Mouse (Mus musculus) fibroblast of lung, adult 2 months (primary cell): Measurements from ENCODE around the gene Tmpo.

Experiments
- DNase-seq: peaks from one replicate; pipeline ENCODE4 v3.0.0-alpha.2; 2011; ENCODE audit warnings: low read depth

Tmpo gene

DNA sequence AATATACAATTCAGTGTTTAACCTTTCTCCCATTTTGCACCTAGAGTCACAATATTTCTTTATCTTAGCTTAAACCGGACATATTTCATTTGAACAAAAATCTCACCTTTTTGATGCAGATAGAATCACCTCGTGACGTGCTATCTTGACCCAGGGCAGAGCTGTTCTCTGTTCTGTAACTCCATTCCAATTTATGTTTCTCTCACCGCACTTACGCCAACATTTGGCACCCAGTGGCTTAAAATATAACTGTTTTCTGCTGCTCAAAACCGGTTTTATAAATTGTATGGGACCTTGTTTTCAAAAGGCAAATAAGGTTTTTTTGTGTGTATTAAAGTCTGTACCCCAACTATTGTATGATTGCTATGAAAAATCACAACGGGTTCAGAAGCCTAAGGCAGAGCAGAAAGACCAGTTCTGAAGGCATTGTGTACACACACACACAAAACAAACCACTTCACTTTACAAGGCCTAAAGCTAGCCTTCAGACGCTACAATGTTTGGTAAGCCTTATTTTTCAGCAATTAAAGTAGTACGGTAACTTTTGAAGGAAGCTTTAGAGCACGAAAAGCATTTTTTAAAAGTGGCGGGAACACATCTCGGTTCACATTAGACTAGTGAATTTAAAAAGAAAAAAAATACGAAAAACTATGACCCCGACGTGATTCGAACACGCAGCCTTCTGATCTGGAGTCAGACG lies at the start of gene Tmpo:
Gene Tmpo (minus strand): TSS at position 555 of the 700 bp plus-strand sequence.
- DNase-seq: no peak

DNA sequence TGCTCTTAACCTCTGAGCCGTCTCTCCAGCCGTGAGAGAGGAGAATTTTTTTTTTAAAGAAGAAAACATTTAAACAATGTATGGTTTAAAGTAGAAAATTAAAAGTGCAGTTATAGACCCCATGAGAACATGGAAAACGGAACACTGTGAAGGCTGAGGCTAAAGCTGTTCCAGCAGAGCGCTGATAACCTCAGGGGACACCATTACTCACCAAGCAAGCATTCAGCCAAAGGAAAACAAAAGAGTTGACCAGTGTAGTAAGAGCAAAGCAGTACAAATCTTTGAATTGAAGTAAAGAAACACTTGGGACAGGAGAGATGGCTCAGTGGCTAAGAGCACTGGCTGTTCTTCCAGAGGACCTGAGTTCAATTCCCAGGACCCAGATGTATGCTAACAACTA lies 49.3 kb upstream of the Tmpo start:
- DNase-seq: no peak

DNA sequence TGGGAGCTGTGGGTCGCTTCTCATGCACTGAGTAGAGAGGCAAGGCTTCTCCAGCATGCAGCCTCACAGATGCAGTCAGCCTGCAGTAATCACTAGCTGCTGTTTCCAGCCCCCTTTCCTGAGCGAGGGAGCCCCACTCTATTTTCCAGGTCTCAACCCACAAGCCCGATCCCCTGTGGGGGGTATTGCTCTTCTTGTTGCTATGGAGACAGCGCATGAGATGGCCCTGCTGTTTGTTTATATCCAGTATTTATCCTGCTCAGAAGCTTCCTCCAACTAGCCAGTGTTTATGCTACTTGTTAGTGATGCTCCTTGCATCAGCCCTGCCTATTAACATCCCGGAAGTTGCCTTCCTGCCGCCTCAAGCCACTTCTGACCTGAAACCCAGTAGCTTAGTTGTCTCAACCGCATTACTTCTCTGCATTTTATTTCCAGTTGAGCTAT lies 48.4 kb upstream of the Tmpo start:
- no peak for DNase-seq

DNA sequence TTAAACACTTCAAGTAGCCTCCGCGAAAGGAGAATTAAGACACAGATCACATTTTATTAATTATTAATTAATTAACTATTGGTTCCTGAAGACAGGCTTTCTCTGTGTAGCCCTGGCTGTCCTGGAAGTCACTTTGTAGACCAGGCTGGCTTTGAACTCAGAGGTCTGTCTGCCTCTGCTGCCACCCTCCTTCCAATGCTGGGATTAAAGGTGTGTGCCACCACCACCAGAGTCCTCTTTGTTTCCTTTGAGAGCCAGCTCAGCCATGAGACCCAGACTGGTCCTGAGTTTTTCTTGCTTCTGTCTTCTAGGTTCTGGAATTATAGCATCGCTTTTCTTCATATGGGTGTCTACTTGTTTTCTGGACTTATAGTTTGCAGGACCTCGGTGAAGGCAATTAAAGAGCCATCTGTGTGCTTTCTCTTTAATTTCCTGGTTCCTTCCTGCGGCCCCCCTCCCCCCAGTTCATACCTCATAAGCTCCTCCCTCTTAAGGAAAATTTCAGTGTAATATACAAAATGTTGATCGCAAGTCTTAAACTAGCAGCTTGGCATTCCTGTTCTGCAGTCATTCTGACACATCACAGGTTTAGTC lies 47.9 kb upstream of the Tmpo start:
- no peak for DNase-seq

DNA sequence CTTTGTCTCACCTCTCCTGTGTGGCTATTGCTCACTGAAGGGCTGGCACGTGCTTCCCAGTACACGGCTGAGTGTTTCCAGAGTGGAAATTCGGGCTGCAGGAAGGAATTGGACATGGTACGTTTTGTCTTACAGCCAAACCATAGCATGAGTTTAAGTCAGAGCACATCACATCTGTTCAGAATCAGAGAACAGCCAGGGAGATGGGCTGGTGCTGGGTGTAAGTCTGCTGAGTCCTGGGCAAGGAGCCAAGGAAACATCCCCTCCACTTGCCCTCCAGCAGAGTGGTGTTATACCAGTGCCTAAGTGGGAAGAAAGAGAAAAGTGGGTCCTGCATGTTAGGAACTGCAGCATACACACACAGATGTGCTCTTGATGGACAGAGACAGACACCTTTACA lies 45.9 kb upstream of the Tmpo start:
- no peak for DNase-seq

DNA sequence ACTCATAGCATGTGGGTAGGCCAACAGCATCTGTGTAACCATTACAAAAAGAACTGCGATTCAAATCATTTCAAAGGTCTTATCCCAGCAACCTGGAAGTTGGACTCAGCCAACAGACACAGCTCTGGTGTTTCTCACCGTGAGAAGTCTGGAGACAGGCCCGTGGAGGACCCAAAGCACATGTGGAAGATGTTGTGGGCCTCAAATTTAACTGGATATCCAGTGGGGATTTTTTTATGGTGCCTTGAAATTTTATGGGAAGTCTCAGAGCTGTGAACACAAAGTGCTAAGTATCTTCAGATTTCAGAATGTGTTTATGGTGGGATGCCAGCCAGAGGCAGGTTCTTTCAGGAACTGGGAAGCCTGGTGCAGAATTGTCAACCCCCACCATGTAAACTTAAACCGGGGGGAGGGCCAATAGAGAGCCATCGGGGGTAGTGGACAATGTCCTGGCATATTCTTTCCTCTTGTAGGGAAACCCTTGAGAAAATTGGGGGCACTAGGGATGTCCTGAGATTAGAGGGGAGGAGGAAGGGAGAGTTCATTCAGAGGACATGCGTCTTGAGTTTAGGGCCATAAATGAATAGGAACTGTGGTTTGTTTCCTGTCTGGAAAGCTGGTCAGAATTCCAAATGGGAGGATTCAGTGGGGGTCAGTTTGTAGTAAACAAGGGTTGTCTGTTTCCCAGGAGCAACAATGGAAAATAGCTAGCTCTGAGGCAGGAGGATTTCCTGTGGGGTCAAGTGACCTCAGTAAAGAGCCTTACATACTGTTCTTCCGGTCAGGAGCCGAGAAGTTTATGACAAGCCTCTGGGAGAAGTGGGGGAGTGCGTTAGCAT lies 41.5 kb upstream of the Tmpo start:
- DNase-seq: no peak

DNA sequence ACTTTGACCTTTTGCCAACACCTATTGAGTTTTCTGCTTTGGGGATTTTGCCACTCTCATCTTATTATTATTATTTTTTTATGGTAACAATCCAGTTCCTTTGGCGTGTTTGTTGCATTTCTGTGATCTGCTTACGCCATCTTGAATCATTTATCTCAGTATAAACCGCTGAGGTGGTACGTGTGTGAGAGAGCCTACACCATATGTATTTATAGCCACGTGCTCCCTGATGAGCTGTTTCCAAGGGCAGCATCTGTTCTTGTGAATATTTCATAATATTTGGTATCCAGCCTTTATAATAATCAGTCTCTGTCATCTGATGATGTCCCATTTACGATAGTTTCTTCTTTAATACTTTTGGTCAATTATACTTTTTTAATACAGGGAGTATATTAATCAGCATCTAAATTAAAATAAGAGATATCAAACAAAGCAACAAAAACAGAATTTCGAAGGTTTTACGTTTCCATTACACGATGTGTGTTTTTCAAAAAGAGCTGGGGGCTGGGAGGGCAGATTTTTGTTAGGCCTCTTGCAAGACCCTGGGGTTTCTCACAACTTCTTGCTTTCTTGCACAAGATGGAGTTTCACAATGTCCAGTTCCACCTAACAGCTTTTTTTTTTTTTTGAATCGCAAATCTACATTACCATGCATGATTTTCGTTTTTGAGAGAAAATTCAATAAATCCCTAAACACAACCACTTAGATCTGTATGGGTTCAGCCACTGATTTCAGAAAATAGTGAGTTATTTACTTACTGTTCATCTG lies 28.0 kb upstream of the Tmpo start:
- no peak for DNase-seq

DNA sequence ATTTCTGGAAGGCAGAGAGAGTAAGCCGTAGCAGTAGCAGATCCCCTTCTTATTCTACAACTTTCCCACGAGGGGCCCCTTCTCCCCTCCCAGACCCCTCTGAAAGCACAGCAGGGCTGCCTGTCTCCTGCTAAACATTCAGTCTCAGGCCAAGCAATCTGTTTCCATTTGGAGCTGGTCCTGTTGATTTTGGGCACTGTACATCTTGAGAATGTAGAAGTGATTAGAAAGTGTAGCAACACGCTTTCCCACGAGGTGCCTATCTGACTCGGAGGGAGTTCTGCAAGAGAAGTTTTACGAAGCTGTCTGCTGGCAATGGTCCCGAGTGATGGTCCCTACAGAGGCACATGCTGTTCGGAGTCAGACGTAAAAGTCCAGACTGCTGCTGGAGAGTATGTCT lies 27.3 kb upstream of the Tmpo start:
- DNase-seq: peak; percentile 41

DNA sequence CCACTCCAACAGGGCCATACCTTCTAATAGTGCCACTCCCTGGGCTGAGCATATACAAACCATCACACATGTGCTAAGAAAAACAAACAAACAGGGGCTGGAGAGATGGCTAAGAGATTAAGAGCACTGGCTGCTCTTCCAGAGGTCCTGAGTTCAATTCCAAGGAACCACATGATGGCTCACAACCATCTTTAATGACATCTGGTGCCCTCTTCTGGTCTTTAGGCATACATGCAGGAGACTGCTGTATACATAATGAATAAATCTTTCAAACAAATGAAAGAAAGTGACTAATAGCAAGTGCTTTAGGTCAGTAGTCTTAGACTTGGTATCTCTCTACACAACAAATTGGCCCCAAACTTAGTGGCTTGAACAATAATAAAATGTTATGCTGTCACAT lies 26.2 kb upstream of the Tmpo start:
- no peak for DNase-seq

DNA sequence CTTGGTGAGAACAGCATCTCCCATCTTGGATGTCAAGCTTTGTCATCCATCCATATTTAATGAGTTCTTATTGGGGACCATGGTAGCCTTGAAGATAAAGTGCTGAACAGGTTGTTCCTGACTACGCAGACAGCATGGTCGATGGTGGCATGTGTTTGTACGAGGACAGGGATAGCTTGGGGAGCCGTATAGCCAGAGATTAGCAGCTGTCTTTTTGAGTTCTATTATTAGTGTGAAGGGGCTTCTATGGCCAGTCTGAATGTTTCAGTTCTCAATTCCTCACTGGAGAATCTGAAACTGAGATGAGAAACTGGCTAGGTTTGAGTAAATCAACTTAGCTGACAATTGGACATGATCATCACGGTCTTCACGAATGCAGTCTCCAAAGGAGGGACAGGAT lies 24.5 kb upstream of the Tmpo start:
- no peak for DNase-seq

DNA sequence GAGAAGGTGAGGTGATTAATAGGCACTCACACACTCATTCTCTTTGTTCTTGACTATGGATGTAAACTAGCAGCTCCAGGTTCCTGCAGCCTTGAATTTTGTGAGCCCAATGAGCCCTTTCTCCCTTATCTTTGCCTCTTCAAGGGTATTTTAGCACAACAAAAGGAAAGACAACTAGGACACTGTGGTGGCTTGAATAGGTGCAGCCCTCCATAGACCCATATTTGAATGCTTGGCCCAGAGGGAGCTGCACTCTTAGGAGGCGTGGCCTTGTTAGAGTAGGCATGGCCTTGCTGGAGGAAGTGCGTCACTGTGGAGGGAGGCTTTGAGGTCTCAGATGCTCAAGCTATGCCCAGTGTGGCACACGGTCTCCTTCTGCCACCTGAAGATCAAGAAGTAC lies 19.5 kb upstream of the Tmpo start:
- no peak for DNase-seq

DNA sequence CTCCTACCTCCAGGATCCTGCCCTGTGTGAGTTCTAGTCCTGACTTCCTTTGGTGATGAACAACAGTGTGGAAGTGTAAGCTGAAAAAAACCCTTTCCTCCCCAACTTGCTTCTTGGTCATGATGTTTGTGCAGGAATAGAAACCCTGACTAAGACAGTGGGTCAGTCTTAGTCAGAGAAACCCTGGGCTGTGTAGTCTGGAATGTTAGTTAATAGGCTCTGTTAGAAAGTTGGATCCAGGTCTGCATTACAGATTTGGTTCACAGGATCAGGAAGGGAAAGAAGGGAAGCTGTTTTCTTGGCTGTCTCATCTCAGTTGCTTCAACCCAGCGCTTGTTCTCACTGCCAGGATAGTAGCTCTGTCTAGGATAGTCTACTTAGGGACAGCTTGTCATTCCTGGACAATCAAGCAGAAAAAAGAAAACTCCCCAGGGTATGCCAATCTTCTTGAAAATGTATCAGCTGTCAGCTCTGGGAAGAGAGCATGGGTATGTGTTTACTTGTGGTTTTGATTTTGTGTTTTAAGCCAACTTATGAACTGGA lies 18.2 kb upstream of the Tmpo start:
- DNase-seq: peak; percentile 85

DNA sequence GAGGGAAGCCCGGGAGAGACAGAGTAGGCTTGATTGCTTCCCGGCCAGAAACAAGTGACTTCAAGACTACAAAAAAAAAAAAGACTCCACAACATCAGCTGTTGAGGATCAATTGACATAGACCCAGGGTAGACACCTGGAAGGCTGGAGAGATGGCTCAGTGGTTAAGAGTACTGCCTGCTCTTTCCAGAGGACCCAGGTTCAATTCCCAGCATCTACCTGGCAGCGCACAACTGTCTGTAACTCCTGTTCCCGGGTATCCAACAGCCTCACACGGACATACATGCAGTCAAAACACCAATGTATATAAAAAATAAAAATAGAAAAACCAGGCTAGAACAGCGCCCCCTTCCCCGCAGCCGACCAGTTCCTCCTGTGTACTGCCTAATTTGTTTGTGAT lies 16.6 kb upstream of the Tmpo start:
- no peak for DNase-seq

DNA sequence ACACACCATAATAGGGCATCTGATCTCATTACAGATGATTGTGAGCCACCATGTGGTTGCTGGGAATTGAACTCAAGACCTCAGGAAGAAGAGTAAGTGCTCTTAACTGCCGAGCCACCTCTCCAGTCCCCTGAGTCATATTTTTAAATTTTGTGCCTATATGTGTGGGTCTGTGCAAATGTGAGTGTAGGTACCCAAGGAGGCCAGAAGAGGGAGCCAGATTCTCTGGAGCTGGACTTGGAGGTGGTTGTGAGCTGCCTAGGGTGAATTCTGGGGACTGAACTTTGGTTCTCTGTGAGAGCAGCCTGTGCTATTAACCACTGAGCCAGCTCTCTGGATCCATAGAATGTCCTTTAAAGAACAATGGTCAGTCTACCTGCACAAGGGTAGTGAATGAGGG lies 15.7 kb upstream of the Tmpo start:
- DNase-seq: no peak

DNA sequence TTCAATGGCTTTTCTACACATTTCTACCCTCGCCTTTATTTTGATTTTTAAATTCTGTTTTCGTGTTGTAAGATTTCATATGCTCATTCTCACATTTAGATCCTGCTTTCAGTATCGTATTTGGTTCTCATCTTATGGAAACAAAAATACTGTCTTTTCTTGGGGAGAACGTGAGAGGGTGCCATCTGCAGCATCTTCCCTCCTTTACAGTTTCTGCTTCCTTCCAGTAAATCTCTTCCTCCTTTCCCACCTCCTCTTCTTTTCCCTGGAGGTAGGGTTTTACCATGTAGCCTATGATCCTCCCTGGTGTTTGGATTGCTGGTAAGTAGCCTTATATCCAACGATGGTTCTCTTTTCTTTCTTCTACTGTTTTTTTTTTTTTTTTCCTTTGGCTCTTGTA lies 14.6 kb upstream of the Tmpo start:
- no peak for DNase-seq

DNA sequence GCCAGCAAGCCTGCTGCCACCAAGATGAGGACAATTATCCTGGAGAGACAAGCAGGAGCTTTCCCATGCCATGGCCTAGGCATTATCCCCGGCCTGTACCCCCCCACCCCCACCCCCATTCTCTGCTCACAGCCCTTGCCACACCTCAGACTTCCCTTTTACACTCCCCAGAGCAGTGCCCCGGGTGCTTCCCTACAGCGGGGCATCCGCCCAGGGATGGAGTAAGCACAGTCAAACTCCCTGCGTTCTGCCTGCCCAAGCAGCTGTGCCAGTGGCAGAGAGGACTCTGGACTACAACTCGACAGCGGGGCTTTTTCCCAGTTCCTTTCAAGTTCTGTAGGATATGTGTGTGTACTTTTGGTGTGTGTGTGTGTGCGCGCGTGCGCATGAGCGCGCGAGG lies 14.0 kb upstream of the Tmpo start:
- no peak for DNase-seq

DNA sequence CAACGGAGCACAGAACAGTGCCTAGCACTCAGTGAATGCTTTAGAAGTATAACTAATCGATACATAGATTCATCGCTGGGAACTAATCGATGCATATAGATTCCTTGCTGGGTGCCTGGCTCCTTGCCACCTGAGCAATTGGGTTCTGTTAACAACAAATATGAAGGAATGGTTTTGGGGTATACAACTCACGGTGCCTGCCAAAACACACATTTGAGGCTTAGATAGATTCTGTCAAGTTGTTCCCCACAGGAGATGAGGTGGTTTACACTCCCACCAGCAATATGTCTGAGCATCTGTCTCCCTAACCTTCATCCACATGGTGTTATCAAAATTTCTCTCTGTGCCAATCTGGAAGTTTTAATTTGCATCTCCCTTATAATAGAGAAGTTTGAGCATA lies 10.7 kb upstream of the Tmpo start:
- no peak for DNase-seq

DNA sequence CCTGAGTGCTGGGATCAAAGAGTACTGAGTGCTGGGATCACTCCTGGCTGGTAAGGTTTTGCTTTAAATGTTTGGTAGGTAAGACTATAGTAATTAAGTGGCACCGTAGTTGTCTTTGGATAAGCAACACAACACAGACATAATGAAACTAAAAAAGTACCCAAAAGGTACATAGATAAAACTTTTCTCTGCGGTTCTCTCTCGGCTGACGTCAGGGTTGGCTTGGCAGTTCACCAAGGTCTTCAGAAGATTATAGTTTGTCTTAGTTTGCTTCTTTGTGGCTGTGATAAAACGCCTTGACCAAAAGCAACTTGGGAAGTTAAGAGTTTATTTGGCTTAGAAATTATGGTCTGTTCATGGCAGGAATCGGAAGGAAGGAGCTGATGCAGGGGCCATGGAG lies 8.4 kb upstream of the Tmpo start:
- no peak for DNase-seq

DNA sequence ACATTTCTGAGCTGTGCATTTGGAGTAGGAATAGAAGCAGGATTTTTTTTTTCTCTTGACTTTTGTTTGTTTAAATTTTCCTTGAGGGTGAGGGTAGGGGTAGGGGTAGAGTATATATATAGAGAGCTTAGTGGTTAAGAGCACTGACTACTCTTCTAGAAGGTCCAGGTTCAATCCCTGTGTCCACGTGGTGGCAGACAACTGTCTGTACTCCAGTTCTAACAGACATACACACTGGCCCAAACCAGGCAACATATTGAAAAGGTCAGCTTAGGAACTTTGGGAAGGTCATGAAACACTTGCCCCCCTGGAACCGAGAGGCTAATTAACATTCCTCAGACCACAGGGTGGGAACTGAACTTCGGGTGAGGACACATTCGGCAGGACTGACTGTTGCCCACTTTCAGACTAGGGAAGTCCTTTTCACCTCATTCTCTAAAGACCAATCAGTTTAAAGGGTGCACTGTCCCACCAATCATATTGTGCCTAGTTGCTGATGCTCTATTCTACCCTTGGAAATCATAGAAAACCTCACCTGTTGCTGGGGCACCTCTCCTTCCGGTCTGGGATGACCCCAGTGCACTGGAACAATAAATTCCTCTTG lies 7.7 kb upstream of the Tmpo start:
- no peak for DNase-seq

DNA sequence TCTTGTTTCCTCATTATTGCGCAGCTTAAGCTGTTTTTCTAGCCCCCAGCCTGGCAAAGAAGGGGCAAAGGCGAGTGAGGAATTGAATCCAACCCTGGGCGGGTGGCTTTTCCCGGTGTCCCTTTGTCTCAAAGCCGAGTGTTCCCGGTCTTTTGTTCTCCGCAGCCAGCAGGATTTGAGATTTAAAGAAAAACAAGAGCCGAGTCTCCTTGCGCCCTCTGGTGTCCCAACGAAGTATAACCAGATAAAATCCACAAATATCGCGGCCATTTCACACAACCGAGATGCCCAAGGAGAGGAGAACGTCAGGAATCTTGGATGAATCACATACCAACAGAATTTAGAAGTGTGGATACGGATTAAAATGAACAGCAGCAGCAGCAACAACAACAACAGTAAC lies 6.8 kb upstream of the Tmpo start:
- DNase-seq: peak; percentile 90

DNA sequence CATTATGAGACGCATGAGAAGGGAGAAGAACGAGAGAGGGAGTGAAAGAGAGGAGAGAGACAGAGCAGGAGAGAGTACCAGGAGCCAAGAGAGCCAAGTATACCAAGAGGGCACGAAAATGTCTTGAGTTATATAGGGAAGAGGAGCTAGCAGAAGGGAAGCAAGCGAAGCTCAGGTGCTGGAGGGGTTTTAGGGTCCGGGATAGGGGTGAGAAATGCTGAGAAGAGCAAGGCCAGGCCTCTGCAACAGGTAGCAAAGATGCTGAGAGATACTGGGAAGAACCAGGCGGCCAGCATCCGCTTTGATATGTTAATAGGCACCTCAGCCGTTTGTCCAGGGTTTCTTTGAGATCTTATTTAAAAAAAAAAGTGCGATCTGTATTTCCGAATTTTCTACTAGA lies 6.2 kb upstream of the Tmpo start:
- DNase-seq: no peak

DNA sequence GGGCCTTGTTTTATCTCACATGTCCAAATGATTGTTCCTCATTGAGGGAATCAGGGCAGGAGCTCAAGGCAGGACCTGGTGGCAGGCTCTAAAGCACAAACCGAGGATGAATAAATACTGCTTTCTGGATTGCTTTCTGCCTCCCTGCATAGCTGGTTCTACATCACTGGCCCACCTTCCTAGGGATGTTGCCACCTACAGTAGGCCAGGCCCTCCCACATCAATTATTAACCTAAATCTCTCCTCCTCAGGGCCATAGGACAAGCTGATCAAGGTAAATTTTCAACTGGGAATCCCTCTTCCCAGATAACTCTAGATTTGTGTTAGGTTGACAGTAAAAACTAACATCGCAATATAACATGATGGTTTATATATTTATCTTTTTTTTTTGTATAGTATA lies 4.6 kb upstream of the Tmpo start:
- no peak for DNase-seq
